Mouse (Mus musculus) cerebellum, postnatal 25 days (tissue): ENCODE data around the gene Dapk1.

Source experiments
- DNase-seq, 2 experiments: peaks; one replicate each; pipeline ENCODE4 v3.0.0; 2021; ENCODE audit warnings: mixed read lengths in 2 of 2

The Dapk1 gene

GRCm38 (mm10) chr13:60616036-60616435, 14.3 kb downstream of the Dapk1 start:
- DNase-seq, result no peak

- DNase-seq, result no peak
Measured at GRCm38 (mm10) chr13:60618287-60618686, 16.5 kb downstream of the Dapk1 start.

- DNase-seq, result no peak
Measured at GRCm38 (mm10) chr13:60619723-60620122, 18.0 kb downstream of the Dapk1 start.

GRCm38 (mm10) chr13:60621411-60621965, 19.7 kb downstream of the Dapk1 start:
- DNase-seq, result peak; percentile 10 to 47

GRCm38 (mm10) chr13:60625581-60625980, 23.8 kb downstream of the Dapk1 start:
- DNase-seq, result no peak

DNA sequence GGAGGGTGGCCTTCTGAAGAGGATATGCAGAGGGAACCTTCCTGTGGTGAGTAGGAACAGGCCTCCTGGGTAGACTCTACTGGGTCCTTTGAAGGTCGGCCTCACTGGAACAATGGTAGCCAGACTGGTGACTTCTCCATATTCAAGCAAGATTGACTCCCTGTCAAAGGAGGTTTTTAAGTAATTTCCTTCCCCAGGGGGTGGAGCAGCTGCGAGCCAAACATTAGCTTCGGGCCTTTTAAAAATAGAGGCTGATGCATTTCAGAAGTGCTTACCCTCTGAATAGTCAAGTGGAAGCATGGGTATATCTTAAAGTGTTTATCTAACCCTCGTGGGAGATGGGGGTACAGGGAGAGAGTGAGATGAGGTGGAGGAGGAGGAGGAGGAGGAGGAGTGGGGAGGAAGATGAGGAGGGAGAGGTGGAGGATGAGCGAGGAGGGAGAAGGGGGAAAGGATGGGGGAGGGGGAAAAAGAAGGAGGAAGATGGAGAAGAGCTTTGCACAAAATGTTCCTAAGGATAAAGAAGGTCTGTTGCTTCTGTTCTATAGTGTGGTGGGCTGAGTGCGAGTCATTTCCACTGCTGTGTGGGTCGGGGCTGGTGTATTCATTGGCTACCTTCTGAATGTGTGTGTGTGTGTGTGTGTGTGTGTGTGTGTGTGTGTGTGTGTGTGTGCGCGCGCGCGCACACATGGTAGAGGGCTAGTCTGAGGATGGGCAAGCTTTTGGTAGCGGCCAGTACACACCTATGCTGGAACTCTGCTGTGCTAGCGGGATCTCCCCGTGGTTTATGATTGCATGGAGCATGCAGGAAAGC, 26.3 kb downstream of the Dapk1 start:
- no peak for DNase-seq

DNA sequence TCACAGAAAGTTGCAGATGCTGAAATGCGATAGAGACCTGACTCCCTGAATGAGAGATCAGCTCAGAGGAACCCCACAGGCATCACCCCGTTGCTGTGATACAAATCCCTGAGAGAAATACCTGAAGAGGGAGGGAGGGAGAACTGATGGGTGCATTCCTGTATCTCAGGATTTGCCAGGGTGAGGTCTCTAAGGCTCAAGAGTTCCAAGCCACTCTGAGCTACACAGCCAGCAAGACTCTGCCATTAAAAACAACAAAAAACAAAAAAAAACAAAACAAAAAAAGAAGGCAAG, 26.9 kb downstream of the Dapk1 start:
- no peak for DNase-seq

- no peak for DNase-seq
Measured at GRCm38 (mm10) chr13:60629419-60629818, 27.7 kb downstream of the Dapk1 start.

DNA sequence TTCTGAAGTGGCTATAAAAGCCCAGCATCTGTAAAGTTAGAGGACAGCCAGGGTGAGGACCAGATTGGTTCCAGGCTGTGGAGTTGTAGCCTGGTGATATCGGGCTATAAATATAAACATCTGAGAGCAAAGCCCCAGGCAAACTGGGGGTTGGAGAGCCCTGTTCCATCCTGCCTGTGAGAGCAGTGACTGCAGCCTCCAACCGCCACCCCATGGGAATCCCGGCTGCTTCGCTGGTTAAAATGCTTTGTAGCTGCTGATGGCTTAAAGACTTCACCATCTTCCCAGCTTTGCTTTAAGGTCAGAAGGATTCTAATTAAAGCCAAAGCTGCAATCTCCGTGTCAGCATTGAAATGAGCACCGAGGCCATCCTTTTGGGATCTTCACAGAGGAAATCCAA, 32.2 kb downstream of the Dapk1 start:
- no peak for DNase-seq

- DNase-seq, result no peak
Measured at GRCm38 (mm10) chr13:60635636-60636035, 33.9 kb downstream of the Dapk1 start.

- no peak for DNase-seq
Measured at GRCm38 (mm10) chr13:60639482-60640055, 37.8 kb downstream of the Dapk1 start.

DNA sequence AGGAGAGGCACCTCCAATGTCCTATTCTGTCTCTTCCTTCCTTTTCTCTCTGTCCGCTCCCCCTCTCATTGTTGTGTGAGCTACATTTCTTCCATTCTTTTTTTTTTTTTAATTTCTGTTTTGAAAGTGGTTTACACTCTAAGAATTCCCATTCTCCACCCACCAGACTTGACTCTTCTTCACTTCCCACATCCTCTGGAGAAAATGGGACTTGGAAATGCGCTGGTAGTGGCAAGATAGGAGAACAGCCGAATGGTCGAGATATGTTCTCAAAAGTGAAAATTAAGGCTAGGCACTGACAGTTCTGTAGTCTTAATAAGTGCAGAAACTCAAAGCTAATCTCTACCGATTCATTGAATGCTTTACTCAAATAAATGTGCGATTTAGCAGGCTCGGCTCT, 38.7 kb downstream of the Dapk1 start:
- DNase-seq, result no peak

DNA sequence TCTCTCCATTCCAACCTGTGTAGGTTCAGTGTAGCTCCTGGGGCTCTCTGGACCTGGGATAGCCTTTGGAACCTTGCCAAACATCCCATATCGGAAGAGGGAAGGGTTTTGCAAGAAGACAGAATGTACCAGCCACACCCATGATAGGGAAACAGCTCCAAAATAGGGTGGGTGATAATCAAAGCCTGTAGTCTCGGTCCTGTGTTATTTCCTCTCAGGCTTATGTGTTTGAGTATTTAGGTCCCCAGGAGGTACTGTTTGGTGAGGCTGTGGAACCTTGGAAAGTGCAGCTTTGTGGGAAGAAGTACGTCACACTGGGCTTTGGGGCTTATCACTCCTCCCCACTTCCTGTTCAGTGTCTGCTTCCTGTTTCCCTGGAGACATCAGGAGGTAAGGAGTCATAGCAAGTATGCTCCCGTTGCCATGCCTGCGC, 42.7 kb downstream of the Dapk1 start:
- no peak for DNase-seq

- DNase-seq, result no peak
Measured at GRCm38 (mm10) chr13:60646791-60647190, 45.0 kb downstream of the Dapk1 start.

DNA sequence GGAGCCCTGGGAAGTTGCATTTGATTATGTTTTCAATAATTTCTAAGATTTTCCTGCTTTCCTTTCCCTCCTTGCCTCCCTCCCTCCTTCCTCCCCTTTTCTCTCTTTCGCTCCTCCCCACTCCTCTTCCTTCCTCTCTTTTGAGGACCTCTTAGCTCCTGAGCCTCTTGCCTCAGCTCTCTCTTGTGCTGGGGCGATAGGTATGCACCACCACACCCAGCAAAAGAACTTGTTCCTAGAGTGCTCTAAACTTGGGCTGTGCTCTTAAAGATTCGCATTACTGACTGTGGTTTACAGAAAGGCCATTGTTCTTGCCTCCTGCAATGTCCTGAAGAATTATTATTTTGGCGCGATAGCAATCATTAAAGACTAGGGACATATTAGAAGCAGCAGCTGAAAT, 46.6 kb downstream of the Dapk1 start:
- no peak for DNase-seq

DNA sequence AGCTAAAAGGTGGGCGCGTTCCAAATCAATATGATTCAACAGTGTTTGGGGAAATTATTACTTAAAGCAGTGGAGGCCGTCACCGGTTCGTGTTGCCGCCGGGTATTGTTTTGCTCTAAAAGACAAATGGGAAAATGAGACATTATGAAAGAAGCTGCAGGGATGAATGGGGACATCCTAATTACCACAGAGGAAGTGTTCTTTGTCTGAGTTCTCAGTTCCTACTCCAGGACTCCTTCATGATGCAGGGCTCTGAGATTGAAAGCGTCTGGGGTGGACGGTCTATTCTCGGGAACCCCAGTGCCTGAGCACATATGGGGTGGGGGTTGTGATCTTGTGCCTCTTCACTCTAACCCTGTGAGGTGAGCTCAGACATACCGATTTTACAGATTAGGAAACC, 48.3 kb downstream of the Dapk1 start:
- DNase-seq, result no peak

- DNase-seq, result peak; percentile 8 to 27
Measured at GRCm38 (mm10) chr13:60654017-60654565, 52.3 kb downstream of the Dapk1 start.

DNA sequence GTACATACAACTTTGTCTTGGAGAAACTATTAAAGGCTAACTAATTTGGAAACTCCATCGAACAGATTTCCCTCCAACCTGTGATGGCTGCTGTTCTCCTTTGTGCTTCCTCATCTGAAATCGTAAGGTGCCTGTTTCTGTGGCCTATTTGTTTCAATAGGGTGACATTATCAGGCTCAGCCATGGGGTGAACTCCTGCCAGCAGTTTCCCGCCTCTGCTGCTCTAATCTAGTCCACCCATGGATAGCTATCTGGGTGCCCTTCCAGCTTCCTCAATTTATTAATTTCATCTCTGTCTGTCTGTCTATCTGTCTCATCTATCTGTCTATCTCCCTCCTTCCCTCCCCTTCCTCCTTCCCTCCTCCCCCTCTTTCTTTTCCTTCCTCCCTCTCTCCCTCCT, 53.5 kb downstream of the Dapk1 start:
- DNase-seq, result no peak

- no peak for DNase-seq
Measured at GRCm38 (mm10) chr13:60659600-60659999, 57.9 kb downstream of the Dapk1 start.

DNA sequence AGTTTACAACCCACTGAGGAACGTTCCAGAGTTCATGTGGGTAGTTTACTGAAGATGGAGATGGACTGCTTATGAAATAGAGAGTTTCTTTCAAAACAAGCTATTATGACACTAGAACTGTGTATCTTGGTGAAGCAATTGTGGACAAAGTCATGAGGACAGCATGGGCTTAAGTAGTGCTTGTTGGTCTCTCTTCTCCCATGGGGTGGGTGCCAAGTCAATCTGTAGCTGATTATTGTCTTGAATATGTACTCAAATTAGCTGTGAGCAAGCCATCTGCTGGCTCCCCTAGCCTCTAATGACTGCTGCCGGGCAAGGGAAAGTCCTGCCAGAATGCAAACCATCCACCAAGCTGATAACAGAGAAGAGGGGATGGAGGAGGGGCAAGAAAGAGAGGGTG, 58.3 kb downstream of the Dapk1 start:
- peak in 1 of 2 experiments; percentile 28 for DNase-seq

DNA sequence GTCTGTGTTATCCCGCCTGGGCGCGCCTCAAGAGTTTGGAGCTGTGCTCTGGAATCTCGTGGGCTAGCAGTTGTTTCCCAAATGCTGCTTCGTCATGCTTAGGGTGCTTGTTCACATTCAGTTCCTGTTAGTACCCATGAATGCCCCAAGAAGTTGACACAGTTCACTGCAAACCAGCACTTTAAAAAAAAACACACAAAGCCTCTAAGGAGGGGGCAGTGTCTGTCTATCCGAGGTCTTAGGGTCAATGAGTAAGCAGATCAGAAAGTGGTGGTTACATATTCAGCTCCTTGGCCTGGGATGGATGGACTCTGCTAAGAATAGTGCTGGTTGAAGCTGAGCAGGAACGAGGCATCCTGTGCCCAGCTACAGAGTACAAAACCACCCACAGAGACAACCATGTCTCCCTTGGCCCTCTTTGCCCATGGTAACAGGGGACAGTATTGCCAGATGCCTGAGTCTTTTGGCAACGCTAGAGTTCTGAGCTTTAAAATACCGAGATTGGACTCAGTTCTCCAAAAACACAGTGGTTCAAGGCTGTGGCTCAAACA, 59.0 kb downstream of the Dapk1 start:
- DNase-seq, result no peak

DNA sequence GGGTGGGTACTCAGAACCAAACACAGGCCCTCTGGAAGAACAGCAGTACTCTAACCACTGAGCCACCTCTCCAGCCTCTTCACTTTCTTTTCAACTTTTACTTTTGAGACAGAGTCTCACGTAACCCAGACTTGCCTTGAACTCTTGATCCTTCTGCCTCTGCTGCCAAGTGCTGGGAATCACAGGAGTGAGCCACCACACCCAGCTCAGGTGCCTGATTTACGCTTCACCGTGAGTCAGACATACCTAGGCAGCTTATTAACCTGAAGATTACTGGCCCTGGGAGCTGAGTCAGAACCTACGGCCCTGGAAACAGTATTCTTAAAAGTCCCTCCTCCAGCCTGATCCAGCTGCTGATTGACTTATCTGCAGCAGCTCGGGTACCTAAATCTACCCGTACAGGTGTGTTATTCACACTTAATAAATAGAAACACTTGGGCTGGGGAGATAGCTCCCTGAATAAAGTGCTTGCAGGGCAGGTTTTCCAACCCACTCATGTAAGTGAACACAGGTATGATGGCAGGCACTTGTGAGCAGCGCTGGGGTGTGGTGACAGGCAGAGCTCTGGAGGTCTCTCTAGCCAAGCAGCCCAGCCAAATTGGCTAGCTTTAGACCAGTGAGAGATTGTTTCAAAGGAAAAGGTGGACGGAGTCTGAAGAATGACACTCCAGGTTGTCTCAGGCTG, 60.9 kb downstream of the Dapk1 start:
- DNase-seq, result no peak

GRCm38 (mm10) chr13:60664058-60664457, 62.3 kb downstream of the Dapk1 start:
- no peak for DNase-seq
